ENCODE assay signal across 16 mouse cellular contexts in the genomic region with DNA sequence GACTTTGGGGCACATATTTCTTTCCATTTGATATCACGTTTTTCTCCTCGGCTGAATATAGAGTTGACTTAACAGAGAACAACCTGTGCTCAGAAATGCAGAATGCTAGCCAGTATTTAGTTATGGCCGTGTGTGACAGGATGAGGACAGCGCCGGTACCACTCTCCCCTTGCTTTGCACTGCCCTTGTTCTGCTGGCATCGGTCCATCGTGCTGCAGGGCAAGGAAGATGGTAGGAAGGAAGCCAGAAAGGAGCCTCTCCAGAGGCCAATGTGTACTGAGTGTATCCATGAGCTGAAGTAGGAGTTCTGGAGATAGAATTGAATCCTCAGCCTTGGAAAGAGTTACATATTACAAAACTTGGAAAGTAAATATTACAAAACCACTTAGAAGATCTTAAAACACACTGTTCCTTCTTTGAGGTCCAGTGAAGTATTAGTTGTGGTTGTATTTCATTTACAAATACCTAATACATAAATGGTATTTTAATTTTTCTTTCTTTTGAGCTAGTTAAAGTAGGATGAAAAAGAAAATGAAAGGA.
DNase-seq lines count a peak whose midpoint lies in the region.
"Had no signal": no experiment of that assay in that cellular context is flagged by ENCODE, and none has a peak within 500 bp of the region (broad histone marks: within the 10 kb centered on the region; RNA-seq: fewer than 3 reads in every experiment).

No protein-coding gene starts in this region.

- DNase-seq in cerebellum, adult 9-11 months, result peak; percentile 14
- no peak for DNase-seq in cerebellum, adult 11 months
- peak; percentile 13 for DNase-seq in adipocyte (ENCODE audit: low spot score)
- DNase-seq in gonadal fat pad, adult 2 months (ENCODE audit: low read depth), result peak; percentile 19
- DNase-seq in lung, postnatal 4 days, result peak; percentile 12 to 27
- no peak for DNase-seq in MN1 (ENCODE audit: low spot score)
- DNase-seq in heart, adult 8-10 months (ENCODE audit: low spot score), result no peak
- DNase-seq: adrenal gland, adult 8-10 months; heart, adult 11 months; heart, postnatal 14 days; kidney, postnatal 25 days; liver, postnatal 0 days; right cerebral cortex, adult 18-20 months; right cerebral cortex, postnatal 4 days; thymus, adult 18-20 months; thymus, postnatal 36 days had no signal

Comparison
In these comparisons a context has a peak if more than half of its experiments do, and no peak if none do; other contexts are left out.
1. DNase-seq: peak in cerebellum, adult 9-11 months (single experiment), adipocyte (single experiment), gonadal fat pad, adult 2 months (single experiment) and lung, postnatal 4 days (2 of 2); none in cerebellum, adult 11 months (single experiment), MN1 (single experiment) and heart, adult 8-10 months (single experiment).